Mouse (Mus musculus) liver, adult (tissue): ENCODE measurements around the gene Gatad2a.

ENCODE experiments used
- GATA4 ChIP-seq: IDR thresholded peaks from 2 replicates; pipeline ENCODE4 v1.6.1; 2014; ENCODE audit warnings: mild to moderate bottlenecking, low read length; ENCODE audit not compliant: insufficient replicate concordance

The Gatad2a gene

DNA sequence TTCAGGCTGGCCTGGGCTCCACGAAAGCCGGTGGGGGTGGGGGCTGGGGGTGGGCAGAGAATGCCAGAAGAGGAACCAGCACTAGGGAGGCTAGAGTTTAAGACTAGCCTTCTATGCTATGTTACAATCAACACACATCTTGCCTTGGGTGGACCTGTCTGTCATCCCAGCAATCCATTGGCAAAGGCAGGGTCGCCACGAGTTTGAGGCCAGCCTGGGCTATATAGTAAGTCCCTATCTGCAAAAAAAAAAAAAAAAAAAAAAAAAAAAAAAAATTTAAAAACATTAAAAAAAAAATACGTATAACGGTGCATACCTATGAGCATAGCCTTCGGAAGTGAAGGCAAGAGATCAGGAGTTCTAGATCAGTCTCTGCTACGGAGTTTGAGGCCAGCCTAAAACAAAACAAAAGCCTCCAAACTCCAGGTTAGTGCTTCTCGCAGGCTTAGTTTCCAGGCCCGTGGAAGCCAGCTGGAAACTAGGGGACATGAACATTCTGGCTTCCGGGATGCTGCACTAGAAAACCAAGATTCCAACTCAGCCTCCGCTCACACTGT, 95.2 kb downstream of the Gatad2a start:
- no peak for TF ChIP-seq GATA4

DNA sequence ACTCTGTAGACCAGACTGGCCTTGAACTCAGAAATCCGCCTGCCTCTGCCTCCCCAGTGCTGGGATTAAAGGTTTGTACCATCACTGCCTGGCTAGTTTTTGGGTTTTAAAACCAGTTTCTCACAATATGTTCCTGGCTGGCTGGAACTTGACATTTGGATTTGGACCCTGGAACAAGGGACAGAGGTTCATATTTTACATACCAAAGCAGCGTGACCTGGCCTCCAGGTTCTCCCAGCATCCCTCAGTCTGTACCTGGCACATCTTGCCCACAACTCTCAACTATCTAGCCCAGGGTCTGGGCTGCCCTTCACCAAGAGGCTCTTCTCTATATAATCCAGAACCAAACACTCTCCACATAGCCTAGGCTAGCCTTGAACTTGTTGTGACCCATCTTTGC, 96.3 kb downstream of the Gatad2a start:
- TF ChIP-seq GATA4, result no peak

DNA sequence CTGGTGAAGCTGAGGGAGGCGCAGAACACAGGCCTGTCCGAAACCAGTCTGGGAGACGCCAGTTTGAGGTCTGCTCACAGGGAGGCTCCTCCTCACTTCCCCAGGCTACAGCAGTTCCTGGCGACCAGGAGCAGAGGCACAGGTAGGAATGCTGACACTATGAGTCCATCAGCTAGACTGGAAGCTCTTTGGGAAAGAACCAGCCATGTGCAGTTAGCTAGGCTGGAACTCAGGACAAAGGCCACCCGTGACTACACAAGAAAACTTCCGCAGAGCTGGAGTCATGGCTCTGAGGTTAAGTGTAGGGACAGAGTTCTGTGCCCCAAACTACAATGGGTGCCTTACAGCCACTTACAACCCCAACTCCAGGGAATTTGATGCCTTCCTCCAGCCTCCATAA, 98.3 kb downstream of the Gatad2a start:
- no peak for TF ChIP-seq GATA4

DNA sequence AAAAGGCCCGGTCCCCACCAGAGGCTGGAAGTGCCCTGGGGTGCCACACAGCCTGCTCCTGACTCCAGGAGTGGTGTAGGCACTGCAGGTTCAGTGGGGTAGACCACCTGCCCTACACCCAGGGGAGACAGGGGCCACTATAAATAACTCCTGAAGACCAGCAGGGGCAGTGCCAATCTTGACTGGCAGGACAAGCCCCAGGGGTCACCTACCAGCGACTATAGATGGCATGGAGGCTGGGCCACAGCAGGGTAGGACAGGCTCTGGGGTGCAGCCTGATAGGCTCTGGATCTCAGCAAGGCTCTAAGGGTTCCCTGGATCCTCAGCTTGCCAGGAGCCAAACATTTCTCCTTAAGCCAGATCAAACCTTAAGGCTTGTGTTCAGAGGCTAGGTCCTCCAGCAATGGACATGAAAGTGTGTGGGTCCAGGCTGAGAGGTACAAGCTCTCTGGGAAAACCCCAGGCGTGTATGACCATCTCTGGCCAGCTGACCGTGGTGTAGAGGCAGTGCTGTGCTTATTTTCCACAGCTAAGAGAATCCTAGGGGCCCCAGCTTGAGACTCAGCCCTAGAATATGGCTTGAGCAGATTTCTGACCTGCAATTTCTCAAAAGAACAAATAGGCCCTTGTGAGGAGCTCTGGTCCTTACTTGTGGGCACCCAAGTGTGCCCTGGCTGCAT, 100.3 kb downstream of the Gatad2a start:
- no peak for TF ChIP-seq GATA4

DNA sequence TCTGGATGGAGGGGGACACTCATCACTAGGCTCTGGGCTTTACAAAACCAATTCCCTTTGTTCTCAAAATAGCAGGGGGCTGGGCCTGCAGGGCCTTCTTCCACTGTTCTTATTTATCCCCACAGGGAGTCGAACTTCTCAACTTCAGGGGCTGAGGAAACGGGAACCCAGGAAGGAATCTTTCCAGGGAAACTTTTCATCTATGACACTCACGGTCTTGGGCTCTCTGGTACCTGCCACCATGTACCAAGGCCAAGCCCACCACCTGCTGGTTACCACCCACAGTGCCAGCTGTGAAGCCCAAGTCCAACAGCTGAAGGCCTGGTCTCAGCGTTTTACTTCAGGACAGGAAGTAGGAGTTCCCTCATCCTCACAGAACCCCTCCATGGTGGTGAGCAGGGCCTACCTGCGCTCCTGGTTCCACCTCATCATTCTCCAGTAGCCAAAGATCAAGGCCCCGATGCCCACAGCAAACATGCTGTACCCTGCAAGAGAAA, 101.3 kb downstream of the Gatad2a start:
- TF ChIP-seq GATA4, result no peak

DNA sequence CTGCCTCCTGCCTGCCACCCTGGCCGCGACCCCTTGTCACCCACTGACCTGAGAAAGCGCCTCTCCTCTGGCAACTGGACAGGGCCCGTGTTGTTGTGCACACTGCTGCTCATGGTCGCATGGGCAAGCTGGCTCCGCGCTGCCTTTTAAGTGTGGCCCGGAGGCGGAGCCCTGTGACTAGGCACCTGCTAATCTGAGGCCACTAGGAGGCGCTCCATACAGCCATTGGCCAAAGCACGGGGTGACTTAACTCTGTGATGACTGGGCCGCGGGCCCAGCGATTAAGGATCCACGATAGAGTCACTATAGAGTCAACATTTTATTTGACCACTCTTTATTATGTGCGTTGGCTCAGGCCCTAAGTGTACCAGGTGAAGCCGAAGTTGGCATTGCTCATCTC, 102.3 kb downstream of the Gatad2a start:
- TF ChIP-seq GATA4, result no peak

DNA sequence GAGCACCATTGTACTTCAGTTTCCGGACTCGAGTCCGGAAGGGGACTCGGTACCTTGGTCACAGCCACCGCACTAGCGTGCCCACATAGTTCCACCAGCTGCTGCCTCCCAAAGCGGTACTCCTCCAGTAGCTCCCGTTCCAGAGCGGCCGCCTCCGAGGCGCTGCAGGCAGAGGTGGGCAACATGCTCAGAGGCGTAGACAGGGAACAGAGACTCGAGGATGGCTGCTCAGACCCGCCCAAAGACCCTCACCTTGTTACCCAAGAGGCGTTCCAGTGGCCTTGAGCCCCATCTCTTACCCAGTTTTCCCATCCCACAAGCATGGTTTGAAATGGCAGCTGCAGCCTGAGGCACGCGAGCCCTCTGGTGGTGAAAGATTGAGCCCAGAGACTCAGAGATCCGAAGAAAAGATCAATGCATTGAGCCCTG, 105.4 kb downstream of the Gatad2a start:
- TF ChIP-seq GATA4, result no peak

DNA sequence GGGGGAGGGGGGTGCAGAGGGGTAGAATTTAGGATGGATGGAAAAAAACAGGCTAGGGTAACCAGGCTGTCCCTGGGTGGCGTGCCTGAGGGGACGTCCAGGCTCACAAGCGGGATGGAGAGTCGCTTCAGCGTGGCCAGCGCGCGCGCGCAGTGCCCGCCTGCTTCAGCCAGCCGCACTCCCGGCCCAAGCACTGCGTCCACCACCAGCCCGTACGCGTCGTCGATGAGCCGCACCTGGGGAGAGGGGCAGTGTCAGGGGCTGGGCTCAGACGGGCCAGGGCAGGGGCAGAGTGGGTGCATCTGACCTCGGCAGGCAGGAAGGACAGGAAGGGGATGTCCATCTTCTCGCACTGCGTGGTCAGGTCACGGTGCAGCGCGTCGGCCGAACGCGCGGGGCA, 107.3 kb downstream of the Gatad2a start:
- no peak for TF ChIP-seq GATA4

DNA sequence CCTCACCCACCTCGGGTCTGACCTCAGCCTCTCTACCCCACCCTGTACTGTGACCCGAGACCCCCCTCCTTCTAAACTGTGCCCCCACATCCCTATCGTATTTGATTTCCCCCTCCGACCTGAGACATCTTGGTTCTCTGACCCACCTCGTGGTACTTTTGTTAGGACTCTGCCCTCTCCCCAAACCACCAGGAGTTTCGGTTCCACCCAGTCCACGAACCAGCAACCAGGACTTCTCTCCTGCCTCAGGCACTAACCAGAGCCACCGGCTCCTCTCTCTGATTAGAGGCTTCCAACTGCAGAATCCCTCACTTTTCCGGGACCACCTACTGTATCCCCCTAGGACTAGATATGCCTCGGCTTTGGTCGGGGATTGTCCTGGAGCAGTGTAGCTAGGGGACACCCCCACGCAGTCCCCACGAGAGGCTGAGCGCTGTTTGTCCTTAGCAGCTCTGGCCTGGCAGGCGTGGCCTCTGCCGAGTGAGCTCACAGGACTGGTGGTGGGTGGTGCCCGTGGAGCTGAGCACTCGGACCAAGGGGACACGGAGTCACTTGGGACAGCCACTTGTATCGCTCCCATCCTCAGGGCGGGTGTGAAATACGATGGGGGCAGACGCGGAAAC, 107.8 kb downstream of the Gatad2a start:
- no peak for TF ChIP-seq GATA4

DNA sequence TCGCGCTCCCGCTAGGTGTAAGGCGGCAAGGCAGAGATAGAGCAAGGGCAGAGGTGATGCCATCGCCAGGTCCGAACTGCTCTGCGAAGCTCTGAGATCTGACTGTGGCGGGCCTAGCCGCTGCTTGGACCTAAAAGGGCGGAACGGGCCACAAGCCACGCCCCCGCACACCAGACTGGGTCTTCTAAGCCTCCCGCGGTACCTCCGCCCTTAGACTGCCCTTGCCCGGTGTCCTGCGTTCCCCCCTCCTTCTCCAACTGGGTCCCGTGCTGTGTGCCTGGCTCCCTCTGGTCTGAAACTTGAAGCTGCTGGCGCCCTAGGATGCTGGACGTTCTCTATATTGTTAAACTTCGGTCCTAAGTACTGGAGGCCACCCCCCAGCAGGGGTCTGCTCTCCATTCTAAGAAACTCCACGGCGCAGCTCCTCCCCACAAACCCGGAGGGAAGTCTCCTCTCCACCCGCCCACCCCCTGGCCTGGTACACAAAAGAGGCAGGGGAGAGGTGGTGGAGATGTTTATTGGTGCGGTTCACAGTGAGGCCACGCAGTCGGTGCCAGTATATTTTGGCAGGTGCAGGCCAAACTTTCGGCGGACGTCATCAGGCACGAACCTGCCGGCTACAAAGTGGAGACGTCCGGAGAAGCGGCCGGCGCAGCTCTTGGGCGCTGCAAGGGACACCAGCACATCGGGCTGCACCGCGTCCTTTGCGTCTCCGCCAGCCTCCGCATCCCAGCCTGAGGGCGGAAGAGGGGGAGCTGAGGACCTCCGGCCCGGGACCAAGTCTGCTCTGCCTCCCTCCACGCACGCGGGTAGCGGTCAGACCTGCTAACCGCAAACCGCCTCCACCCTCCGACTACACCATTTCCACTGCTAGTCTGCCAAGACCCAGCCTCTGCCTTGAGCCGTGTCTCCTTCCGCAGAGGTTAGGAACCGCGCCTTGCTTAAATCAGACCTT, 108.6 kb downstream of the Gatad2a start, which contains the start of gene Cilp2:
Gene Cilp2 (minus strand): TSS at position 399 of the 955 bp plus-strand sequence.
- TF ChIP-seq GATA4, result no peak

DNA sequence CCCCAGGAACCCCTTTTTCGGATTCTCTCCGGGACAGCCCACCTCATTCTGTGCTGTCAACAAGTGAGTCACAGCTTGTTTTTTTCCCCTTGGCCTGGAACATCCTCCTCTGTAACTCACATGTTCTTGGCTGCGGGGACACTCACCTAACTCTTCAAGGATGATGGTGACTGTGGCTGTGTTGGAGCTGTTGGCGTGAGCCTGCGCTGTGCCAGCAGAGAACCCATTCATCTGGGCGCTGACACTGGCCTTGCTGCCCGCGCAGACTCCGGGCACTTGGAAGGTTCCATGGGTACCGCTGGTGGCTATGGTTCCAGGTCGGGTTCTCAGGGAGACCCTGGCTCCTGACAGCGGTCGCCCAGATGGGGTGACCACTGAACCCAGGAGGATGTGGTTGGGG, 112.0 kb downstream of the Gatad2a start:
- TF ChIP-seq GATA4, result no peak

DNA sequence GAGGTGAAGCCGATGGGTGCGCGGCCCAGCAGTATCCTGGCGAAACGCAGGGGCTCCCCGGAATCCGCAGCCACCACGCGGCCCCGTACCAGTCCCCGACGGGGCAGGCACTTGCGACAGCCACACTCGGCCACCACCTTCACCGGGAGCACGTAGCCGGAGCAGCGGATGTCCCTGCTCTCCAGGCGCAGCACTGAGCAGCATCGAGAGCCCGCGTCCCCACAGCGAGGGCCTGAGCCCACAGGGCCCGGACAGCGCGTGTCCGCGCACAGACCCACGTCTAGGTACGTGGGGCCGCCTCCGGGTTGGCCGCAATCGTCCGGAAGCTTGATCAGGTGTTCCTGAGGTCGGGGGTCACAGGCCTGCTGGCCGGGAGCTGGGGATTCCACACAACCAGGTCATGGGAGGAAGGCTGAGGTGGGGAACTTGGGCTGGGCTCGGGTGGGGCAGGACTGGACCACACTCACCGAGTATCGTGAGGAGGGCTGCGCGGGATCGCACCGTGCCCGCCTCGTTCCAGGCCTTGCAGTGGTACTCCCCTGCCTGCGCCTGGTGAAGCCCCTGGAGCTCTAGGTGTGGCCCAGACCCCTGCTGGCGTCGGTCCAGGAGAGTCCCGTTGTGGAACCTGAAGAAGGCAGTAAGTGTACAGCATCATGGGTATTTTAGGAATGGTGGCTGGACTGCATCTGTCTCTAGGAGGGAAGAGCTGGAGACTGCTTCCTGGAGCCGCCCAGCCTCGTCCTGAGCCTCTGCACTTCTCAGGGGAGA, 113.2 kb downstream of the Gatad2a start:
- TF ChIP-seq GATA4, result no peak

DNA sequence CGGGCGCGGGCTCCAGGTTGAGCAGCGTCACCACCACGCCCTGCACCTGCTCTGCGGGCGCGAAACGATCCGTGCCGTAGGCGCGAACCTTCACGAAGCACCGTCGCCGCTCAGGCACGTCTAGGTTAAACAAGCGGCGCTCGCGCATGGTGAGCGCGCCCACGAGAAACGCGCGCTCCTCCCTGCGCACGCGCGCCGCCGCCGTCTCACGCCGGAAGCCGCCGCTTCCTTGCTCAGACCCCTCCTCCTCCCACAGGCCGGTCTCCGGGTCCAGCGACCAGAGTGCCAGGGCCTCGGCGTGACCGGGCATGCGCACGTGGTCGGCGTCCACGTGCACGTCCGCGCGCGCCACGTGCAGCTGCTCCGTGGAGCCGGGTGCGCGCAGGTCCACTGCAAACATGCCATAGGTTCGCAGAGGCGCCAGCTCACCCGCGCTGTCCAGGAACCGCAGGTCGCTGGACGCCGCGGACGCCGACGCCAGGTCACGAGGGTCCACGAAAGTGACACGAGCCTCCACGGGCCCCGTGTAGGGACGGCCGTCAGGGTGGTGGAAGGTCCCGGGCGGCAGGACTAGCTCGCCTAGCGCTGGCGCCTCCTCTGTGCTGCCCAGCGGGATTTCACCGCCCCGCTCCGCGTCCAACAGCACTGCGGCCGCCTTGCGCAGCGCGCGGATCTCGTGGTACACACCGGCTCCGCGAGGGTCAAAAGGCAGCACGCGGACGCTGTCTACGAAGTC, 114.0 kb downstream of the Gatad2a start:
- TF ChIP-seq GATA4, result no peak
